Mouse (Mus musculus) layer of hippocampus, adult 18-20 months (tissue): ENCODE measurements around the gene Hmgn2. TPM values are rescaled to one million over a fixed set of nuclear protein-coding genes. Genes with fewer than 3 reads are reported as not detected.
"Not testable (repeated sequence)": the region's sequence is repeated elsewhere in the genome, so short reads cannot be mapped to it uniquely, and the experiment has no call there.

Experiments
- DNase-seq, 2 experiments: peaks; one replicate each; pipeline ENCODE4 v3.0.0; 2022; ENCODE audit warnings: low spot score in 2 of 2
- long read RNA-seq: library from polyadenylated mRNA; stranded (forward); transcript quantifications from one replicate; pipeline ENCODE4 v2.0.0, GENCODE M21; 2021
- total RNA-seq, 2 experiments: library from RNA; stranded (reverse); gene quantifications; 2 replicates each; pipeline ENCODE4 v1.2.3; 2021

Gene Hmgn2
- total RNA-seq, result 100 to 1,000 TPM in 1 of 2 experiments, 10 to 100 TPM in 1; 98.1 to 114 TPM
- long read RNA-seq, transcript Hmgn2-210 (5 exons, 630 nt), result minor isoform, 5 of 68 reads
- long read RNA-seq, transcript Hmgn2-203 (6 exons, 1,265 nt), result major isoform, 55 of 68 reads
- long read RNA-seq, partial matches to known transcripts, result 0 of 68 reads
- long read RNA-seq, other reads (novel, unspliced or antisense), result 4 of 68 reads

GRCm38 (mm10) chr4:133968150-133968921, at the start of gene Hmgn2:
Gene Hmgn2, minus strand, starts transcription at chr4:133968650.
- peak in 1 of 2 experiments; percentile 24 for DNase-seq

GRCm38 (mm10) chr4:134017201-134017865, 48.9 kb upstream of the Hmgn2 start:
- no peak for DNase-seq

GRCm38 (mm10) chr4:134016767-134017166, 48.3 kb upstream of the Hmgn2 start:
- DNase-seq, result no peak

DNA sequence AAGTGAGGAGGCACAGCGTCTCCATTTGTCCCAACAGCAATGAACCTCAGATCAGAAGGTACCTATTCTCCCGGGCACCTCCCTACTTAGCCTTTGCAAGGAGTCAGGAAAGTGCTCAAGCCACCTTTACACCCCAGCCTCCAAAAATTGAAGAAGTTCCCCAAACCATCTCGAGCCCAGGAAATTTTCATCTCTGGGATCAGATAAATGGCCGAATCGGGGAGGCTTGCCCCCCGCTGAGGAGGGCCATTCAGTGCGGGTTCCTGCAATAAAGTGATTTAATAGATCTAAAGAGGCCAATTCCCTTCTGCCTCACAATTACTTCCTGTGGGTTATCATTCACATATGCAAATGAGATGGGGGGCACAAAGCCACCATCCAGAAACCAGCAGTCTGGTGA, 47.8 kb upstream of the Hmgn2 start:
- DNase-seq, result no peak

DNA sequence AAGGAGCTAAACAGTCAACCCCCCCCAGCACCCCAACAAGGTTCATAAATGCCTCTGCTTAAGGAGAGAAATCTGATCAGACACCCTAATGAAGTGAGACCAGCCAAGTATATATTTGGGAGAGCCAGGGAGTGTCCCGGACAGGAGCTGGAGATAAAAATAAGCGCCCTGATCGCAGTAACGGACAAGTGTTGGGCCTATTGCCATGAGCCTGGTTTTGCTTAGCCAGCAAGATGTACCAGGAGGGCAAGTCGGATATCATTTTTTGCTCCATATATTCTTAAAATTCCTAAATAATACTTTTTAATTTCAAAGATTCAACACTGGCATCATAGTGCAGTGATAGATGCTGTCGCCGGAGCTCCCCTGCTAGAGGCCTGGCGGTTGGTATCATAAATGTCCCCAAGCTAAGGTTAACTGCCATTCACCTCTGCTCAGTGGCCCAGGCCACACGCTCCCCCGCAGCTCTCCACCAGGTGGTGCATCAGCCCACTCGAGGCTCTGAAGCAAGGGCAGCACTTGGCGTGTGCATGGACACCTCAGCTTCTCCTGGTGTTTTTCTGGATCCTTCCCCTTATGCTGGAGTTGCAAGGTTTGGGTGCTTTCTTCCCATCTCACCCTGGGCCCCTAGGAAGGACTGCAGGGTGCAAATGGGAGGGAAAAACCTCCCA, 44.5 kb upstream of the Hmgn2 start:
- DNase-seq, result no peak

- no peak for DNase-seq
These were observed 43.3 kb upstream of the Hmgn2 start for GRCm38 (mm10) chr4:134011450-134012414.

DNA sequence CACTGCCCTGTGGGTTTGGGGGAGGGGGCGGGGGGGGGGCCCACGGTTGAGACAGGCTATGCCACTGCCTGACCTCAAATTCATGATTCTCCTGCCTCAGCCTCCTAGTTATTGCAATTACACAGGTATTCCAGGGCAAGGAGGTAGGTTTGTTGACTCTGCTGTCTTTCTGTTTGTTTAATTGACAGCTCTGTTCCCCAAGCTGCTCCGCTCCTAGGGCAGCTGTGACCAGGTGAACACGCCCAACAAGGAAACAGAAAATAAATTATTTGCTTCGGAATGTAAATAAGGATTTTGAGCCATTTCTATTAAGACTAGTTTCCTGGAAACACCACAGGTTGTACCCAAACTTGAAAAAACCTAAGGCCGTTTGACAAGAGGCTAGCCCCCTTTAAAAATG, 41.3 kb upstream of the Hmgn2 start:
- DNase-seq, result no peak

GRCm38 (mm10) chr4:134006845-134007244, 38.4 kb upstream of the Hmgn2 start:
- DNase-seq, result no peak

GRCm38 (mm10) chr4:134005581-134006358, 37.3 kb upstream of the Hmgn2 start:
- DNase-seq, result no peak

DNA sequence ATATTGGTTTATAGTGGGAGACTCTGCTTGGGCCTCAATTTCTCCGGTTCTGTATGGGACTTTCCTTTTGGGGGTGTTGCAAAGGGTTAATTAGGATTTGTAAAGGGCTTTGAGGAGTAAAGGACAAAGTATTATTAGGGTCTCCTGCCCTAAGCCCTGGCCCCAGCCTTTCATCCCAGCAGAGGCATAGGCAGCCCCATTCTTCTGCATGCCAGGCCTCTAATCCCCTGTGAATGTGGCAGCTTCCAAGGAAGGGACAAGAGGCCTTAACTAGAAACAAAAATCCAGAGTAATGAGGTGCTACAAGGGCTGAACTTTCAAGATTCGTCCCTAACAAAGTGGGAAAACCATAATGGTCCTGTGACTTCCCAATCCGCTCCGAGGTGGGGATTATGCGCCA, 34.5 kb upstream of the Hmgn2 start:
- no peak for DNase-seq

DNA sequence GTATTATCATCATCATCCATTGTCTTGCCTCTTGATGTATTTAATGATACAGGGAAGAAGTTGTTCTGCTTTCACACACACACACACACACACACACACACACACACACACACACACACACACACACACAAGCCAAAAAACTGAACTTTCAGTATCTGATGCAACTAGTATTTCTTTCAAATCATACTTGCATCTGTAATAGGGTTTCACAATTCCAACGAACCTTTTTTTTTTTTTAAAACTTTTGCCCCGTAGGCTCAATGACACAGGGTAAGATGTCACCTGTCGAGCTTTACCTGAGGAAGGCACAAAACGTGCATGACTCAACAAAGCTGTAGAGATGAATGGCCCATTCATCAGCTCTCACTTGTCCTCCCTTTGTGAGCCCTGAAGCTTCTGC, 33.8 kb upstream of the Hmgn2 start:
- no peak for DNase-seq

DNA sequence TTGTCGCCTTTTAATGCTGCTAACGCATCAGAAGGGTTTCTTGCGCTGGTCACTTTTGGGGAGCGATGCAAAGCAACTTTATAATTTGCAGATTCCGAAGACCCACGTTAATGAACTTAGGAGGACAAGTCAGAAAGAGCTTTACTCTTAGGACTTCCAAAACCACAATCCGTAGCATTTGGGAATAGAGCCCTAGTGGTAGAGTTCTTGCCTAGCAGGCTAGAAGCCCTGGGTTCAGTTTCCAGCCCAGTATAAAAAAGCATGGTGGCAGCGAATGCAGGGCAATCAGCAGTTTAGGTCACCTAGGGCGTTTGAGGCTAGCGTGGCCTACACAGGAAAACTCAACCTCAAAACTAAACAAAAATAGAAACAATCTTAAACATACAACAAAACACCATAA, 33.3 kb upstream of the Hmgn2 start:
- no peak for DNase-seq

DNA sequence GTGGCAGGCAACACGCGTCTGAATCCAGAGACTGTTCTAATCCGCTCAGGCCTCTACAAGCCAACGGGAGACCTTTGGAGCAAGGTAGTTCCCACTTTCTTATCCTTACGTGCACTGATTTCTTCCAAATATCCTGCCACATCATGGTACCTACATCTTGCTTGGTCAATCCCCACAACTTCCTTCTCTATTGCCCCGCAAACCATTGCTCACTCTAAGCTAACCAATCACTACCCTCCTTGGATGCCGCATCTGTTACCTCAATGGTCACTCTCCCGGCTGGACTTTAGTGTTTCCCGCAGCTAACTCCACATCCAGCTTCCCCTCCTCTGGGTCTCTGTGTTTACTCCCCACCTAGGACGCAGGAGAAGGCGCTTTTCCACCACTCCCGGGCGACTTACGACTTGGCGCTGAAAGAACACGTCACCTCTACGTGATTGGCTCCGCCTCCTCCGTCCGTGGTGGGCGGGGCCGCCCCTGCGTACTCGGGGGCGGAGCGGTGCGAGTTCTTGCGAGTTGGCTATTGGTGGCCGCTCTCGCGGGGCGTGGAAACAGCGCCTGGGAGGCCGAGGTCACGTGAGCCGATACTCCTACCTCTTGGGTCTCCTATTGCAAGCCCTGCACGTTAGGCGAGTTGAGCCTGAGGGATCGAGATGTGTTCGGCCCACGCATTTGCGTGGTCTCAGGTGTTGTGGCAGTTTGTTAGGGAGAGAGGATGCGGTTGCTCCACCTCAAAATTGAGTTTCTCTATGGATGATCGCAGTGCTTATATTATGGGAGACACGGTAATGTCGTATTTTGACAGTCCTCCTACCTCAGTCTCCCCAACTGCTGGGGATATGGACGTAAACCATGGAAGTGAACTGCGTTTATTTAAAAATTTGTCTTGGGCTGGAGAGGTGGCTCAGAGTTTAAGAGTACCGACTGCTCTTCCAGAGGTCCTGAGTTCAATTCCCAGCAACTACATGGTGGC, 32.3 kb upstream of the Hmgn2 start, which contains the start of gene Dhdds:
Dhdds (minus strand) TSS at position 453 of the 973 bp plus-strand sequence.
- DNase-seq, result peak; percentile 93 to 96

DNA sequence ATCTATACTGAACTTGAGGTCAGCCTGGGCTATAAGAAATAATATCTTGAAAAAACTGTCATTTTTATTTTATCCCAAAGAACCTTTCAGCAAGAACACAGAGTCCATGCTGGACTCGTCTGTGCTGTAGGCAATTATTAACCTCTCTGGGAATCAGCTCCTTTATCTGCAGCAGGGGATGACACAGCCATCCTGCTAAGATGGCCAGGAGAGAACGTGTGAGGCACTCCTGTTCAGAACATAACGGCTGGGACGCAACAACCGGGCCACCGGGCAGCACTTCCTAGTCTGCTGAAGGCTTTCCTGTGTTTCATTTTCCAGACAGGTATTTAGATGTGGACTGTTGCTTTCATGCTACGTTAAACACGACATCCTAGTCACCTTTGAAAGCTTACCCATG, 26.2 kb upstream of the Hmgn2 start:
- DNase-seq, result no peak

GRCm38 (mm10) chr4:133991087-133991660, 22.7 kb upstream of the Hmgn2 start:
- DNase-seq, result no peak

- no peak for DNase-seq
These were observed 21.6 kb upstream of the Hmgn2 start for GRCm38 (mm10) chr4:133990035-133990434.

DNA sequence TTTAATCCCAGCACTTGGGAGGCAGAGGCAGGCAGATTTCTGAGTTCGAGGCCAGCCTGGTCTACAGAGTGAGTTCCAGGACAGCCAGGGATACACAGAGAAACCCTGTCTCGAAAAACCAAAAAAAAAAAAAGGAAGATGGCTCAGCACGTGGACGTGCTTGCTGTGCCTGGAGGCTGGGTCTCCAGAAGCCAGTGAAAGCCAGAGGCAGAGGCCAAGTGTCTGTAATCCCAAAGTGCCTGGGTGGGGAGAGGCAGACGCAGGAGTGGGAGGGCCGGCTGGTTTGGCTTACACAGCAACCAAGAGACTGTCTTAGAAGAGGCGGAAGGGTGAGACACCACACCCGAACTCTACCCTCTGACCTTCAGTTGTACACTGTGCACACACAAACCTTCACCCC, 19.8 kb upstream of the Hmgn2 start:
- not testable (repeated sequence) for DNase-seq

GRCm38 (mm10) chr4:133982936-133983335, 14.5 kb upstream of the Hmgn2 start:
- no peak for DNase-seq
